Mouse (Mus musculus): ENCODE results near the gene Rbfox1. TPM values are rescaled to one million over a fixed set of nuclear protein-coding genes. Genes with fewer than 3 reads are reported as not detected.

Rbfox1 gene
- total and polyA plus RNA-seq, 3 experiments, result not detected

GRCm38 (mm10) chr16:5898330-5898729 lies 13.2 kb downstream of the Rbfox1 start:
- no peak overlapping the region for H3K4me3 ChIP-seq (ENCODE audit: control insufficient read depth in 1 of 2, insufficient read depth in 1 of 2, low read depth in 2 of 2, low read length in 2 of 2)
- no peak for DNase-seq (ENCODE audit: low read depth, low spot score)
- H3K9ac ChIP-seq (ENCODE audit: control insufficient read depth, low read depth, low read length, poor library complexity, severe bottlenecking), result no peak overlapping the region
- no peaks in the 10 kb centered on the region for H3K9me3 ChIP-seq (replicated peaks; ENCODE audit: insufficient read depth, low read length)
- no peaks in the 10 kb centered on the region for H3K79me2 ChIP-seq (ENCODE audit: control insufficient read depth, insufficient read depth, low read length, poor library complexity)
- no peaks in the 10 kb centered on the region for H3K4me1 ChIP-seq (ENCODE audit: control insufficient read depth in 1 of 2, insufficient read depth in 2 of 2, low read length in 2 of 2)
- H3K36me3 ChIP-seq (ENCODE audit: control insufficient read depth in 1 of 2, insufficient read depth in 2 of 2, low read length in 2 of 2), result no peaks in the 10 kb centered on the region
- no peak for TF ChIP-seq RCOR1 (IDR thresholded peaks at IDR 0.05; ENCODE audit: low read depth, low read length)
- no peak for TF ChIP-seq GABPA (IDR thresholded peaks at IDR 0.05; ENCODE audit: low read depth, low read length)
- TF ChIP-seq TCF12 (IDR thresholded peaks at IDR 0.05; ENCODE audit: low read depth, low read length), result no peak
- no peak for TF ChIP-seq POLR2AphosphoS5 (IDR thresholded peaks at IDR 0.05; ENCODE audit: borderline replicate concordance, low read depth, low read length)
- TF ChIP-seq MAFK (IDR thresholded peaks at IDR 0.05; ENCODE audit: borderline replicate concordance, low read depth, low read length), result no peak
- H3K27ac ChIP-seq (ENCODE audit: control insufficient read depth, low read depth, low read length), result no peak overlapping the region
- H3K27me3 ChIP-seq (ENCODE audit: control insufficient read depth in 1 of 2, insufficient read depth in 2 of 2, low read length in 2 of 2), result no peaks in the 10 kb centered on the region

GRCm38 (mm10) chr16:5910742-5911141 lies 25.6 kb downstream of the Rbfox1 start:
- no peak overlapping the region for H3K4me3 ChIP-seq (ENCODE audit: control insufficient read depth in 1 of 2, insufficient read depth in 1 of 2, low read depth in 2 of 2, low read length in 2 of 2)
- no peaks in the 10 kb centered on the region for H3K27me3 ChIP-seq (ENCODE audit: control insufficient read depth in 1 of 2, insufficient read depth in 2 of 2, low read length in 2 of 2)
- H3K9ac ChIP-seq (ENCODE audit: control insufficient read depth, low read depth, low read length, poor library complexity, severe bottlenecking), result no peak overlapping the region
- H3K9me3 ChIP-seq (replicated peaks; ENCODE audit: insufficient read depth, low read length), result no peaks in the 10 kb centered on the region
- DNase-seq (ENCODE audit: low read depth, low spot score), result no peak
- no peak overlapping the region for H3K27ac ChIP-seq (ENCODE audit: control insufficient read depth, low read depth, low read length)
- H3K36me3 ChIP-seq (ENCODE audit: control insufficient read depth in 1 of 2, insufficient read depth in 2 of 2, low read length in 2 of 2), result no peaks in the 10 kb centered on the region
- TF ChIP-seq MYC (IDR thresholded peaks at IDR 0.05; ENCODE audit: low read depth, low read length) (no peak), USF1 (IDR thresholded peaks at IDR 0.05; ENCODE audit: low read depth, low read length) (no peak), POLR2A (IDR thresholded peaks at IDR 0.05; ENCODE audit: control insufficient read depth in 1 of 2, insufficient read depth in 1 of 2, low read depth in 1 of 2, low read length in 2 of 2, poor library complexity in 1 of 2) (no peak), CTCF (IDR thresholded peaks at IDR 0.05 in 2 of 3, conservative IDR thresholded peaks at IDR 0.05 in 1 of 3; ENCODE audit: control insufficient read depth in 1 of 3, insufficient read depth in 1 of 3, low read depth in 2 of 3, low read length in 3 of 3, poor library complexity in 1 of 3, severe bottlenecking in 1 of 3) (no peak), BHLHE40 (IDR thresholded peaks at IDR 0.05; ENCODE audit: borderline replicate concordance, low read depth, low read length) (no peak), SMC3 (IDR thresholded peaks at IDR 0.05; ENCODE audit: low read depth, low read length) (no peak), ELF1 (IDR thresholded peaks at IDR 0.05; ENCODE audit: low read depth, low read length) (no peak), RAD21 (IDR thresholded peaks at IDR 0.05; ENCODE audit: low read depth, low read length) (no peak), EP300 (IDR thresholded peaks at IDR 0.05; ENCODE audit: low read depth in 1 of 2, low read length in 2 of 2) (no peak), ZMIZ1 (IDR thresholded peaks at IDR 0.05; ENCODE audit: low read depth, low read length) (no peak), NRF1 (IDR thresholded peaks at IDR 0.05; ENCODE audit: insufficient read depth, low read depth, low read length, poor library complexity, severe bottlenecking) (no peak), JUND (IDR thresholded peaks at IDR 0.05; ENCODE audit: low read depth, low read length) (no peak), MAX (IDR thresholded peaks at IDR 0.05; ENCODE audit: low read length) (no peak), ZNF384 (IDR thresholded peaks at IDR 0.05; ENCODE audit: low read depth, low read length) (no peak), RCOR1 (IDR thresholded peaks at IDR 0.05; ENCODE audit: low read depth, low read length) (no peak), MYB (IDR thresholded peaks at IDR 0.05; ENCODE audit: low read depth, low read length) (no peak), GABPA (IDR thresholded peaks at IDR 0.05; ENCODE audit: low read depth, low read length) (no peak)
- H3K79me2 ChIP-seq (ENCODE audit: control insufficient read depth, insufficient read depth, low read length, poor library complexity), result no peaks in the 10 kb centered on the region
- H3K4me1 ChIP-seq (ENCODE audit: control insufficient read depth in 1 of 2, insufficient read depth in 2 of 2, low read length in 2 of 2), result no peaks in the 10 kb centered on the region
